Mouse (Mus musculus) T-helper 17 cell (primary cell): ENCODE results near the gene Plscr5.

Experiments
- in situ Hi-C, 2 experiments: fragments of 300-600 bp; cut with MboI, MseI; formaldehyde crosslinking; loops; 1 replicate in 1 of 2; 2 replicates in 1 of 2; pipeline ENCODE4 v1.15.1; 2025; ENCODE audit warnings: high pct_unique_total_duplicates in 2 of 2

The Plscr5 gene

DNA sequence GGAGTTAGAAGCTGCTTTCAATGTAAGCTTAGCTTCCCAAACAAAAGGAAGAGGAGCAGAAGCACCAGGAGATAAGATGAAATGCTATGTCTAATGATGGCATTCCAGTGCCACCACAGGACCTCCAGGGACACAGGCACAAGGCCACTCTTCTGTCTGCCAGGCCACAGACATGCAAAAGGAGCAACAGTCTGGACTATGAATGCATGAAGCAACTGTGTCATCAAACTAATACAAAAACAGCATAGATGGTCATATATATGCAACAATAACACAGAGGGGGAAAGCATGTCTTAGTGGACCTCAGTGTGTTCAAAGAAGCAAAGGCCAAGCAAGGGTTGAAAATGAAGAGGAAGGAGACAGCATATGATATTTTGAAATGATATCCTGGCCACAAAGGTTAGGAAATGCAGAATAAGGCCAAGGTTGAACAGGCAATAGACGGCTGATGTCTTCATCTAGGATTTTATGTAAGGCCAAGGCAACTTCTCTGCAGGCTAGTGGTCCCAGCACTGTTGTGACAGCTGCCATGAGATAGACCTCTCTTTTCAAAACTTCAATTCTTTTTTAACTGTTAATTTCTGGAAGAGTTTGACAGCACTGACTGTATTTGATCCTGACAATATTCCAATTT, 32.0 kb downstream of the Plscr5 start:
- in situ Hi-C loops: loop anchor here in 1 of 2 experiments (5.0 kb wide), 1 partner anchor 33 kb away; no protein-coding TSS in a partner anchor

DNA sequence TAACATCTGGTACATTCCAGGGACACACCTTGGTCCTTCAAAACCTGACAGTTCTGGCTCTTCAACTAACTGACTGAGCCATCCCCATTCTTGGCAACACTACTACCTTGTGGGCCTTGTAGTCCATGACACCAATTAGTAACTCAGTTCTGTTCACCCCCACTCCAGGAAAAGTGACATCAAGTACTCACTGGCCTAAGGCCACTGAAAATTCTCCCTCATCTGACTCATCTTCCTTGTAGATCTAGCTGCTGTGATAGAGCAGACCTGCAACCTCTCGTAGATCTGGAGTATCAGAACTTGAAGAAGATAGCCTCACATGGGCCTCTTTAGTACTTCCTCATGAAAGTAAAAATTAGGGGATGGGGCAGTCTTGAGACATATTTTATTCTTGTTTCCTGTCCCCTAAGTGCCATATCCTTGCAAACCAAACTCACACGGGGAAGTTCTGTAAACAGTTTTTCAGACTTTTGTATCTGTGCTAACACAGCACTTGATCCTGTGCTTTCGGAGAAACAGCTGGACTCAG, 33.5 kb downstream of the Plscr5 start:
- in situ Hi-C loops: no loop called here

DNA sequence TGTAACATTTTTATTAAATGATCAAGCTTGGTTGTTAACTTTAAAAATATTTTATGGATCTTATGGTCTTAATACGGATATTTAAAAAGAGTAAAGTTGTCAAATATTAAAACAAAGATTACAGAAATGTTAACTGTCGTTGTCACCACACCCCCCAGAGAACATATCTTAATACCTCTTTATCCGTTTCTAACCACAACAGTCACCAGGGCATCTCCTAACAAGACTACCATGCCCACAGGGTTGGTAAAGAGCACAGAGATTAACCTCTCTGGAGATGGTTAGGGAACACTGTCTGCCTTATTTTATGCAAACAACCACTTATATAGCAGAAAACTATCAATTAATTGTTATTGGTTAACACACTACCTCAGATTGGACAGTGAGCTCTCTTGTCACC, 34.1 kb downstream of the Plscr5 start:
- in situ Hi-C loops: no loop called here

DNA sequence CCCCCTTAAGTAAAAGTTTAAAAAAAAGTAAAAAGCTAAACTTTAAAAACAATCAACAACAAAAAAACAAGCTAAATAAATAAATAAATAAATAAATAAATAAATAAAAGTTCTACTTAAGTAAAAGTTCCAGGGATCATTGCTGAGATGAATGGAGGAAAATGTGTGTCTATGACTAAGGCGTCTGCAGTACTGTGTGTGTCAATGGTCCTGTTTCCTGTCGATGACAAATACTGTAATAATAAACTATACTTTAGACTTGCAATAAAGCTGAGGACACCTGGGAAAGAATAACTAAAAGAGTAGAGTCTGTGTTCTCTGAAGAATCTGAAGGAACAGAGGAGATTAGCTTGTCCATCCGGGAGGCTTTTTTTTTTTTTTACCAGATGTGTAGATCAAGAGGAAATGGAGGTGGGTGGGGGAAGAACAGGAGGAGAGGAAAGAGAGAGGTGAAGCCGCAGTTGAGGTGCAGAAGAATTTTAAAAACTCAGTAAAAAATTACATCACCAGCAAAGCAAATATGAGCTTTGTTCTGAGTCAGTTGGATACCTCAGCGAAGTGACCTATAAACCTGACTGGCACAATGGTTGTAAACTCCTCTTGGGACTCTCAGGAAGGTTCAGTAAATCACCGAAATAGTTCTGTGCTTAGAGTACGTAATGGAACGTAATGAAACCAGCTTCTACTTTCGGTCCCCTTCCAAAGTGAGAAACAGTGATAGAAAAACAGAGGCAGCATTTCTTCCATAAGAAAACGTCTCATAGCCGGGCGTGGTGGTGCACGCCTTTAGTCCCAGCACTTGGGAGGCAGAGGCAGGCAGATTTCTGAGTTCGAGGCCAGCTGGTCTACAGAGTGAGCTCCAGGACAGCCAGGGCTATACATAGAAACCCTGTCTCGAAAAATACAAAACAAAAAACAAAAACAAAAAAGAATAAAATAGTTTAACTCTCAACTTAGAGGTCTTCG, 36.4 kb downstream of the Plscr5 start:
- in situ Hi-C loops: no loop called here

DNA sequence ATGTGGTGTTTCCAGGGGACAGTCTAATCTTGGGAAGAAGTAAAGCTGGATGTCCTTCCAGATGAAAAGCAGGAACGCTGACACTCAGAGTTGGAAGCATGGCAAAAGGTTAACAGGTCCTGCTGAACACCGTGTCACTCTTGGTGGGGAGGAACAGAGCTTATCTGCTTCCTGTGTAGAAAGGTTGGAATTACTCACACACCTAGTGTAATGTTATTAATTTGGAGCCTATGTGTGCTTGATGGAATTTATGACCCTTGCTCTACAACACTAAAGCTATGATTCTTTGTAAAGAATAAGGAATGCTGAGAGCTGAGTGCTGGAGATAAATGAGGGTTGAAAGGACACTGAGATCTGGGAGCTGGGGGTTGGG, 37.1 kb downstream of the Plscr5 start:
- in situ Hi-C loops: no loop called here

DNA sequence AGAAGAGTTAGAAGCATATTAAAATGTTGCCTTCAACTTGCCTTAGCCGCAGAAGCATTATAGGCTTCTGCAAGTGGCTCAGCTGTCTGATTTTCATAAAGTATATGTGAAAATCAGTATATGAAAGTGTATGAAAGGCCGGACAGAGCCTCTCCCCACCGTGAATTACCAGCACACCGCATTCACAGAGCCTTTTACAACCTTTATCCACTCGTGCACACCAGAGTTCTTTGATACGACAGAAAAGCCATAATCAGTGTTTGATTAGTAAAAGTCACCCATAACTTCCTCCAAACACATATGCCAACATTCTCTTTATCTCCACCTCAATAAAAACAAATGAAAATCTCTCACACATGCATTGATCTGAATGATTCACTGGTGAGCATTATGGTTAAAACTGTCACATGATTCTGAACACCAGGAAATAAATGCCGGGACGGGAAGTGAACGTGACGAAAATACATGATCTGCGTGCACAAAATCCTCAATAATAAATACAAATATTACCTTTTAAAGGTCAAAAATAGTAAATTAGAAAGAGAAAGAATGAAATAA, 42.2 kb downstream of the Plscr5 start:
- in situ Hi-C loops: loop anchor here in 1 of 2 experiments (5.0 kb wide), 1 partner anchor 907 kb away; no protein-coding TSS in a partner anchor

DNA sequence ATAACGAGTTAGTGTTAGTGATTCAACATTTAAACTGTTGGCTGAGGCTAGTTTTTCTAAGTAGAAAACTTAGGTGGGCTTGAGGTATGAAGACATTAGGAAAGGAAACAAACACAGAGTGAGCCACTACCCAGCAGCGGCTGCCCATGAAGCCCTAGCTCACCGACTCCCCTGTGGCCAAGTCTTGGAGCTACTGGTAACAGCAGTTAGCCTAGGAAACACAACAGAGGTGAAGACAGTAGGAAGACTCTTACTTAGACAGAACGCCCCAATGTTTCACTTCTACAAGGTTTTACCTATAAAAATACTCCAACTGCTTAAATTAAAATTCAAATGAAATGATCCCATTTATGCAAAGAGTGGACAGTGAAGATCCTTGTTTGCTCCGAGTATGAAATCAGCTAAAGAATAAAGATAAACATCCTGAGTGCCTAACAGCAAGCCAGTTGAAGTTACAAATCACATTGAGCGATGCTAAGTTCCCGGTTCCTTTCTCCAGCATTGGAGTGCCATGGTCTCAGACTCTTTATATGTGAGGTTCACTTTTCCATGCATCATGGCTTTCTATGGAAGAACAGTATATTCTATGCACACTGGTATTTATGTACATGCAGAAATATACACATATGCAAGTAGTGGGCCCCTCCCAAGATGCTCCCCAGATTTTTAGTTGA, 56.2 kb downstream of the Plscr5 start:
- in situ Hi-C loops: loop anchor here in 1 of 2 experiments (10.0 kb wide), 1 partner anchor 1006 kb away; no protein-coding TSS in a partner anchor

DNA sequence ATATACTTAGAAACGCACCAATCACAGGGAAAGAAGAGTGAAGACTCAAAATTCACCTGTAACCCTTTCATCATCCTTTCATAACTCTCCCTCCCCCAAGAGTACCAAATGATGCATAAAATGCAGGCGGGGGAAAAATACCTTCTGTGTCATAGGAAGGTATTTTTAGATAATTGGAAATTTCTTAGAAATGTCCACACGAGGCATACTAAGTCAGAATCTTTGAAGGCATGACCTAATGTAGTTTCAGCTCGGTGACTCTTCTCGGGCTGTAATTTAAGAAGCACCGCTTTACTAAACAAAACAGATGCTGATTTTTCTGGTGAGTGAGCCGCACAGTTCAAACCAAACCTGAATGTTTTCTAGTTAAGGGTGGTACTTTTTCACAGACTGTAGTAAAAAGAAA, 56.7 kb downstream of the Plscr5 start, which contains the start of gene Plscr1:
Plscr1 (plus strand) TSS at position 304 of the 406 bp plus-strand sequence.
- in situ Hi-C loops: loop anchor here in 1 of 2 experiments (10.0 kb wide), 1 partner anchor 1005 kb away; no protein-coding TSS in a partner anchor

DNA sequence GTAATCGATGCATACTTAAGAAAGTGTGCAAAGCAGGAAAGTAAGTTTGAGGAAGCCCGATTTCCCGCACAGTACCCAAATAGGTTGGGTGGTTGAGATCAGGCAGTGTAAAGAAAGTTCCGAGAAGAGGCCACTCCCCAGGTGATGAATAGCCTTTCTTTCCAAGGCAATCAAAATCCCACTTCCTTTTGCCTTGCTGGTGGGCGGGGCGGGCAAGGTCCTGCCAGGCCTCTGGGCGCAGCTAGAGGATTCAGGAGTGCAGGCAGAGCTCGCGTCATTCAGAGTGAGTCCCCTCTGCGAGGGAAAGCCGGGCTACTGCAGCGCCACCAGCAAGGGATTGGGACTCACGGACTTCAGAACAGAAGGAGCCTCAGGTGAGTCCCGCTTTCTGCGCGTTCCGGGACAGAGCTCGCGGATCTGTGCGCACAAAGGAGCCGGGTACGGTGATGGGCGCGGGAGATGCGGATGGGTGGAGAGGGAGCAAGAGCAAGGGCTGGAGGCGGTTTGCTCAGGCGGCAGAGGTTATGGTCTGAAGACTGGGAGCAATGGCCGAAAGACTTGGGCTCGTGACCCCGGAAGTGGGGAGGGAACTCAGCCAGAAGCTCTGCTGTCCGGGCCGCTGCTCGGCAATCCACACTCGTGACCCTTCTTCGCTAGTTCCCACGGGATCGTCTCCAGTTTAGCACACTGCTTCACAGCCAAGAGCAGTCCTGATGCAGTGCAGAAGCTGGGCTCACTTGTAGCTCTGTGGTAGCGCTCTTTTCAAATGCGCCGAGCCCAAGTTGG, 57.4 kb downstream of the Plscr5 start:
- in situ Hi-C loops: loop anchor here in 1 of 2 experiments (10.0 kb wide), 1 partner anchor 1005 kb away; no protein-coding TSS in a partner anchor

DNA sequence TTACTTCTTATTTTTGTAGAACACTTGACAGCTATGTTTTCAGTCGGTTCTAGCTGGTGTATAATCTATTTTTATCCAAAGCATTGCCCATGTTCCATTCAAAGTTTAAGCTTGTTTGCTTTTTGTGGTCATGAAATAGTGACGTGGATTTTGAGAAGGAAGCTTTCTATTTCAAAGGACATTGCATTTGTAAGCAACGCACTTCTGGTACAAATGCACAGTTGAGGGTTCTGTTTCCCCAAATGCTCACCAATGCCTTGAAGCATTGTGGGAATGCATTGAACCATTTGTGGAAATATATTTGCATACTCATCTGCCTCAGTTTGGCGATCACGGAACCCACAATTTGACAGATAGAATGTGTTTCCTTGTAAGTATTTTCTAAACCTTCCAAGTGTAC, 60.0 kb downstream of the Plscr5 start:
- in situ Hi-C loops: no loop called here

DNA sequence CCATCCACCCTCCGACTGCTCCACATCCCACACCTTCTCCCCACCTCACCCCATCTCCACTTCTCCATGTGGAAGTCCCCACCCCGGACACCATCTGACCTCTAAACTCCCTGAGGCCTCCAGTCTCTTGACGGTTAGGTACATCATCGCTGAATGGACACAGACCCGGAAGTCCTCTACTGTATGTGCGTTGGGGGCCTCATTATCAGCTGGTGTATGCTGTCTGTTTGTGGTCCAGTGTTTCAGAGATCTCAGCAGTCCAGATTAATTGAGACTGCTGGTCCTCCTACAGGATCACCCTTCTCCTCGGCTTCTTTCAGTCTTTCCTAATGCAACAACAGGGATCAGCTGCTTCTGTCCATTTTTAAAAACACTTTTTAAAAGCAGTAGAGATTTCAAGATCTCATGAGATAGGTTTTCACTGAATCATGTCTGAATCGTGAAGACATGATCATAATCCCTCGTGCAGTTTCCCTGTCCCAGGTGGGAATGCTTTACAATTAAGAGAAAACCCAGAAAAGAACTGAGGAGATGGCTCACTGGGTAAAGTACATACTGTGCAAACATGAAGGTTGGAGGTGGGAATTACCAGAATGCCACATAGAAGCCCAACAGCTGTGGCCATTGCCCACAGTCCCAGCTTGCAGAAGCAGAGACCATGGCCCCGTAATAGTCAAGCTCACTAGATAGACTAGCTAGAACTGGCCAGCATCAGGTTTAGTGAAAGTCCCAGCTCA, 61.0 kb downstream of the Plscr5 start:
- in situ Hi-C loops: no loop called here
